Mouse (Mus musculus): Measurements from ENCODE around the gene 1110051M20Rik.

GRCm38 (mm10) chr2:91441715-91442114, 2.8 kb downstream of the 1110051M20Rik start:
- TF ChIP-seq CTCF (IDR thresholded peaks at IDR 0.05; ENCODE audit: borderline replicate concordance, insufficient read depth, low read depth, low read length) (no peak), POLR2A (IDR thresholded peaks at IDR 0.05; ENCODE audit: borderline replicate concordance, insufficient read depth, low read length) (no peak)

Data from cerebellum, adult 2 months (tissue).